Mouse (Mus musculus): ENCODE data around the gene Nedd9.

Gene Nedd9

GRCm38 (mm10) chr13:41345306-41345705 lies 141.9 kb downstream of the Nedd9 start:
- in situ Hi-C loops (cut with MboI, MseI): no loop called here

- in situ Hi-C loops (cut with MboI, MseI): no loop called here
These were observed 143.3 kb downstream of the Nedd9 start for GRCm38 (mm10) chr13:41343887-41344266.

GRCm38 (mm10) chr13:41343163-41343886 lies 143.8 kb downstream of the Nedd9 start:
- in situ Hi-C loops (cut with MboI, MseI): no loop called here

GRCm38 (mm10) chr13:41341422-41341821 lies 145.7 kb downstream of the Nedd9 start:
- in situ Hi-C loops (cut with MboI, MseI): no loop called here

- in situ Hi-C loops (cut with MboI, MseI): no loop called here
These were observed 147.4 kb downstream of the Nedd9 start for GRCm38 (mm10) chr13:41339653-41340351.

GRCm38 (mm10) chr13:41339195-41339594 lies 148.0 kb downstream of the Nedd9 start:
- in situ Hi-C loops (cut with MboI, MseI): no loop called here

GRCm38 (mm10) chr13:41337407-41337806 lies 149.8 kb downstream of the Nedd9 start:
- in situ Hi-C loops (cut with MboI, MseI): no loop called here

- in situ Hi-C loops (cut with MboI, MseI): no loop called here
These were observed 150.9 kb downstream of the Nedd9 start for GRCm38 (mm10) chr13:41336260-41336659.

- in situ Hi-C loops (cut with MboI, MseI): no loop called here
These were observed 151.4 kb downstream of the Nedd9 start for GRCm38 (mm10) chr13:41335767-41336166.

GRCm38 (mm10) chr13:41334641-41335000 lies 152.5 kb downstream of the Nedd9 start:
- in situ Hi-C loops (cut with MboI, MseI): no loop called here

- in situ Hi-C loops (cut with MboI, MseI): no loop called here
These were observed 153.1 kb downstream of the Nedd9 start for GRCm38 (mm10) chr13:41333889-41334640.

- in situ Hi-C loops (cut with MboI, MseI): no loop called here
These were observed 155.4 kb downstream of the Nedd9 start for GRCm38 (mm10) chr13:41331671-41332340.

GRCm38 (mm10) chr13:41330589-41331345 lies 156.4 kb downstream of the Nedd9 start:
- in situ Hi-C loops (cut with MboI, MseI): no loop called here

- in situ Hi-C loops (cut with MboI, MseI): no loop called here
These were observed 157.1 kb downstream of the Nedd9 start for GRCm38 (mm10) chr13:41330051-41330450.

GRCm38 (mm10) chr13:41328481-41328880 lies 158.7 kb downstream of the Nedd9 start:
- in situ Hi-C loops (cut with MboI, MseI): no loop called here

GRCm38 (mm10) chr13:41327546-41327945 lies 159.6 kb downstream of the Nedd9 start:
- in situ Hi-C loops (cut with MboI, MseI): no loop called here

- in situ Hi-C loops (cut with MboI, MseI): no loop called here
These were observed 161.0 kb downstream of the Nedd9 start for GRCm38 (mm10) chr13:41326134-41326533.

- in situ Hi-C loops (cut with MboI, MseI): no loop called here
These were observed 161.8 kb downstream of the Nedd9 start for GRCm38 (mm10) chr13:41325346-41325745.

GRCm38 (mm10) chr13:41324631-41325030 lies 162.5 kb downstream of the Nedd9 start:
- in situ Hi-C loops (cut with MboI, MseI): no loop called here

- in situ Hi-C loops (cut with MboI, MseI): no loop called here
These were observed 165.7 kb downstream of the Nedd9 start for GRCm38 (mm10) chr13:41321433-41321832.

- in situ Hi-C loops (cut with MboI, MseI): no loop called here
These were observed 166.4 kb downstream of the Nedd9 start for GRCm38 (mm10) chr13:41320749-41321148.
